Mouse (Mus musculus): ENCODE results near the gene Trim33. TPM values are rescaled to one million over a fixed set of nuclear protein-coding genes. Genes with fewer than 3 reads are reported as not detected.

Gene Trim33
- polyA plus RNA-seq, 1 experiment = 138 TPM

- Histone ChIP-seq H3K27ac (ENCODE audit: insufficient read depth, low read length) (no peak overlapping the region), H3K27me3 (ENCODE audit: control insufficient read depth, insufficient read depth, low read length, poor library complexity, severe bottlenecking) (no peaks in the 10 kb centered on the region), H3K9me3 (replicated peaks; ENCODE audit: control insufficient read depth, insufficient read depth, low read length, poor library complexity, severe bottlenecking) (no peaks in the 10 kb centered on the region), H3K4me1 (ENCODE audit: control insufficient read depth, insufficient read depth, low read length) (no peaks in the 10 kb centered on the region), H3K36me3 (ENCODE audit: control insufficient read depth, insufficient read depth, low read length, poor library complexity, severe bottlenecking) (no peaks in the 10 kb centered on the region), H3K4me3 (ENCODE audit: low read depth, low read length) (no peak overlapping the region), H3K9ac (ENCODE audit: low read depth, poor library complexity, severe bottlenecking) (no peak overlapping the region)
- no peak for TF ChIP-seq EP300 (IDR thresholded peaks at IDR 0.05; ENCODE audit: insufficient read depth, low read depth, low read length)
Observed at GRCm38 (mm10) chr3:103246627-103247260, 32.3 kb upstream of the Trim33 start.

GRCm38 (mm10) chr3:103256089-103256819 is 22.8 kb upstream of the Trim33 start:
- H3K4me3 ChIP-seq (ENCODE audit: low read depth, low read length) = no peak overlapping the region
- H3K4me1 ChIP-seq (ENCODE audit: control insufficient read depth, insufficient read depth, low read length) = peaks cover 3% of the 10 kb centered on the region
- no peaks in the 10 kb centered on the region for H3K9me3 ChIP-seq (replicated peaks; ENCODE audit: control insufficient read depth, insufficient read depth, low read length, poor library complexity, severe bottlenecking)
- 0 out of 2 replicates have a peak overlapping the region, but pooled peaks have one; percentile 9 for H3K27ac ChIP-seq (ENCODE audit: insufficient read depth, low read length)
- no peaks in the 10 kb centered on the region for H3K36me3 ChIP-seq (ENCODE audit: control insufficient read depth, insufficient read depth, low read length, poor library complexity, severe bottlenecking)
- no peak for TF ChIP-seq POLR2A (IDR thresholded peaks at IDR 0.05; ENCODE audit: insufficient read depth, low read length)
- TF ChIP-seq EP300 (IDR thresholded peaks at IDR 0.05; ENCODE audit: insufficient read depth, low read depth, low read length) = peak; percentile 67
- no peak for TF ChIP-seq CTCF (IDR thresholded peaks at IDR 0.05; ENCODE audit: low read depth, low read length)
- H3K9ac ChIP-seq (ENCODE audit: low read depth, poor library complexity, severe bottlenecking) = no peak overlapping the region
- no peaks in the 10 kb centered on the region for H3K27me3 ChIP-seq (ENCODE audit: control insufficient read depth, insufficient read depth, low read length, poor library complexity, severe bottlenecking)

GRCm38 (mm10) chr3:103262802-103263417 is 16.2 kb upstream of the Trim33 start:
- H3K27ac ChIP-seq (ENCODE audit: insufficient read depth, low read length) = no peak overlapping the region
- no peaks in the 10 kb centered on the region for H3K36me3 ChIP-seq (ENCODE audit: control insufficient read depth, insufficient read depth, low read length, poor library complexity, severe bottlenecking)
- H3K9ac ChIP-seq (ENCODE audit: low read depth, poor library complexity, severe bottlenecking) = no peak overlapping the region
- H3K27me3 ChIP-seq (ENCODE audit: control insufficient read depth, insufficient read depth, low read length, poor library complexity, severe bottlenecking) = no peaks in the 10 kb centered on the region
- no peak for TF ChIP-seq POLR2A (IDR thresholded peaks at IDR 0.05; ENCODE audit: insufficient read depth, low read length)
- TF ChIP-seq CTCF (IDR thresholded peaks at IDR 0.05; ENCODE audit: low read depth, low read length) = no peak
- TF ChIP-seq EP300 (IDR thresholded peaks at IDR 0.05; ENCODE audit: insufficient read depth, low read depth, low read length) = no peak
- H3K4me3 ChIP-seq (ENCODE audit: low read depth, low read length) = no peak overlapping the region
- peaks cover 3% of the 10 kb centered on the region for H3K4me1 ChIP-seq (ENCODE audit: control insufficient read depth, insufficient read depth, low read length)
- no peaks in the 10 kb centered on the region for H3K9me3 ChIP-seq (replicated peaks; ENCODE audit: control insufficient read depth, insufficient read depth, low read length, poor library complexity, severe bottlenecking)

GRCm38 (mm10) chr3:103278561-103279181 is 422 bp upstream of the Trim33 start:
- no peak for TF ChIP-seq CTCF (IDR thresholded peaks at IDR 0.05; ENCODE audit: low read depth, low read length)
- TF ChIP-seq EP300 (IDR thresholded peaks at IDR 0.05; ENCODE audit: insufficient read depth, low read depth, low read length) = peak; percentile 65; the same call in 1 of the 2 replicates
- no peak for TF ChIP-seq POLR2A (IDR thresholded peaks at IDR 0.05; ENCODE audit: insufficient read depth, low read length)
- H3K4me3 ChIP-seq (ENCODE audit: low read depth, low read length) = peak overlapping the region; percentile 96
- H3K4me1 ChIP-seq (ENCODE audit: control insufficient read depth, insufficient read depth, low read length) = no peaks in the 10 kb centered on the region
- no peaks in the 10 kb centered on the region for H3K36me3 ChIP-seq (ENCODE audit: control insufficient read depth, insufficient read depth, low read length, poor library complexity, severe bottlenecking)
- H3K27ac ChIP-seq (ENCODE audit: insufficient read depth, low read length) = peak overlapping the region; percentile 85
- no peaks in the 10 kb centered on the region for H3K9me3 ChIP-seq (replicated peaks; ENCODE audit: control insufficient read depth, insufficient read depth, low read length, poor library complexity, severe bottlenecking)
- H3K9ac ChIP-seq (ENCODE audit: low read depth, poor library complexity, severe bottlenecking) = peak overlapping the region; percentile 92
- no peaks in the 10 kb centered on the region for H3K27me3 ChIP-seq (ENCODE audit: control insufficient read depth, insufficient read depth, low read length, poor library complexity, severe bottlenecking)

GRCm38 (mm10) chr3:103280241-103280761 is 1.2 kb downstream of the Trim33 start:
- Histone ChIP-seq H3K9ac (ENCODE audit: low read depth, poor library complexity, severe bottlenecking) (peak overlapping the region; percentile 92), H3K27me3 (ENCODE audit: control insufficient read depth, insufficient read depth, low read length, poor library complexity, severe bottlenecking) (no peaks in the 10 kb centered on the region), H3K9me3 (replicated peaks; ENCODE audit: control insufficient read depth, insufficient read depth, low read length, poor library complexity, severe bottlenecking) (no peaks in the 10 kb centered on the region), H3K4me3 (ENCODE audit: low read depth, low read length) (peak overlapping the region; percentile 89), H3K4me1 (ENCODE audit: control insufficient read depth, insufficient read depth, low read length) (no peaks in the 10 kb centered on the region), H3K36me3 (ENCODE audit: control insufficient read depth, insufficient read depth, low read length, poor library complexity, severe bottlenecking) (no peaks in the 10 kb centered on the region), H3K27ac (ENCODE audit: insufficient read depth, low read length) (no peak overlapping the region)
- TF ChIP-seq EP300 (IDR thresholded peaks at IDR 0.05; ENCODE audit: insufficient read depth, low read depth, low read length) (no peak), CTCF (IDR thresholded peaks at IDR 0.05; ENCODE audit: low read depth, low read length) (no peak), POLR2A (IDR thresholded peaks at IDR 0.05; ENCODE audit: insufficient read depth, low read length) (no peak)
